Mouse (Mus musculus): ENCODE measurements at regions not wholly inside any gene's neighbourhood (a gene's known extent, or its start where the extent isn't known, plus 50 kb on each side); places are given as distances from the start of the nearest gene placed in this dataset.
"Not testable (repeated sequence)": the region's sequence is repeated elsewhere in the genome, so short reads cannot be mapped to it uniquely, and the experiment has no call there.

GRCm38 (mm10) chr13:82005929-82006726, 223.3 kb downstream of the Cetn3 start:
- TF ChIP-seq GATA1 (IDR thresholded peaks at IDR 0.05; ENCODE audit: low read length) = no peak
- no peak for TF ChIP-seq TAL1 (IDR thresholded peaks at IDR 0.05; ENCODE audit: low read length)
- Histone ChIP-seq H3K4me3 (replicated peaks) (no peak overlapping the region), H3K27me3 (ENCODE audit: control insufficient read depth) (no peaks in the 10 kb centered on the region), H3K36me3 (ENCODE audit: control insufficient read depth) (no peaks in the 10 kb centered on the region), H3K4me1 (ENCODE audit: control insufficient read depth) (no peaks in the 10 kb centered on the region), H3K9me3 (ENCODE audit: control insufficient read depth, low read length) (peaks cover 2% of the 10 kb centered on the region; the same call in 1 of the 2 replicates)

- Histone ChIP-seq H3K27me3 (ENCODE audit: control insufficient read depth) (no peaks in the 10 kb centered on the region), H3K36me3 (ENCODE audit: control insufficient read depth) (no peaks in the 10 kb centered on the region), H3K9me3 (ENCODE audit: control insufficient read depth, low read length) (peaks cover 2% of the 10 kb centered on the region; the same call in 1 of the 2 replicates), H3K4me1 (ENCODE audit: control insufficient read depth) (no peaks in the 10 kb centered on the region), H3K4me3 (replicated peaks) (no peak overlapping the region)
- TF ChIP-seq GATA1 (IDR thresholded peaks at IDR 0.05; ENCODE audit: low read length) (no peak), TAL1 (IDR thresholded peaks at IDR 0.05; ENCODE audit: low read length) (no peak)
These were observed 224.3 kb downstream of the Cetn3 start for GRCm38 (mm10) chr13:82007222-82007621.

- no peaks in the 10 kb centered on the region for H3K36me3 ChIP-seq (ENCODE audit: control insufficient read depth)
- no peaks in the 10 kb centered on the region for H3K4me1 ChIP-seq (ENCODE audit: control insufficient read depth)
- no peak overlapping the region for H3K4me3 ChIP-seq (replicated peaks)
- TF ChIP-seq TAL1 (IDR thresholded peaks at IDR 0.05; ENCODE audit: low read length) (no peak), GATA1 (IDR thresholded peaks at IDR 0.05; ENCODE audit: low read length) (no peak)
- H3K9me3 ChIP-seq (ENCODE audit: control insufficient read depth, low read length) = no peaks in the 10 kb centered on the region; the same call in 1 of the 2 replicates
- H3K27me3 ChIP-seq (ENCODE audit: control insufficient read depth) = no peaks in the 10 kb centered on the region
These were observed 256.7 kb downstream of the Cetn3 start for GRCm38 (mm10) chr13:82039623-82040022.

GRCm38 (mm10) chr13:82058131-82058731, 275.4 kb downstream of the Cetn3 start:
- H3K36me3 ChIP-seq (ENCODE audit: control insufficient read depth) = no peaks in the 10 kb centered on the region
- TF ChIP-seq TAL1 (IDR thresholded peaks at IDR 0.05; ENCODE audit: low read length) (no peak), GATA1 (IDR thresholded peaks at IDR 0.05; ENCODE audit: low read length) (no peak)
- H3K4me3 ChIP-seq (replicated peaks) = no peak overlapping the region
- H3K9me3 ChIP-seq (ENCODE audit: control insufficient read depth, low read length) = 0 out of 2 replicates have a peak, but pooled peaks cover 3% of the 10 kb centered on the region
- H3K27me3 ChIP-seq (ENCODE audit: control insufficient read depth) = no peaks in the 10 kb centered on the region
- H3K4me1 ChIP-seq (ENCODE audit: control insufficient read depth) = no peaks in the 10 kb centered on the region

GRCm38 (mm10) chr13:82058872-82059271, 276.0 kb downstream of the Cetn3 start:
- Histone ChIP-seq H3K27me3 (ENCODE audit: control insufficient read depth) (no peaks in the 10 kb centered on the region), H3K4me3 (replicated peaks) (no peak overlapping the region), H3K9me3 (ENCODE audit: control insufficient read depth, low read length) (no peaks in the 10 kb centered on the region), H3K4me1 (ENCODE audit: control insufficient read depth) (no peaks in the 10 kb centered on the region), H3K36me3 (ENCODE audit: control insufficient read depth) (no peaks in the 10 kb centered on the region)
- no peak for TF ChIP-seq TAL1 (IDR thresholded peaks at IDR 0.05; ENCODE audit: low read length)
- no peak for TF ChIP-seq GATA1 (IDR thresholded peaks at IDR 0.05; ENCODE audit: low read length)

GRCm38 (mm10) chr13:82059498-82059897, 276.6 kb downstream of the Cetn3 start:
- Histone ChIP-seq H3K4me3 (replicated peaks) (no peak overlapping the region), H3K9me3 (ENCODE audit: control insufficient read depth, low read length) (no peaks in the 10 kb centered on the region)
- no peak for TF ChIP-seq GATA1 (IDR thresholded peaks at IDR 0.05; ENCODE audit: low read length)
- no peak for TF ChIP-seq TAL1 (IDR thresholded peaks at IDR 0.05; ENCODE audit: low read length)

GRCm38 (mm10) chr13:82063880-82064279, 281.0 kb downstream of the Cetn3 start:
- not testable (repeated sequence) for H3K9me3 ChIP-seq (ENCODE audit: control insufficient read depth, low read length); H3K4me1 ChIP-seq (ENCODE audit: control insufficient read depth); H3K27me3 ChIP-seq (ENCODE audit: control insufficient read depth); H3K36me3 ChIP-seq (ENCODE audit: control insufficient read depth); H3K4me3 ChIP-seq (replicated peaks)

More at GRCm38 (mm10) chr13:82059498-82059897, 276.6 kb downstream of the Cetn3 start:
- Histone ChIP-seq H3K27me3 (ENCODE audit: control insufficient read depth) (no peaks in the 10 kb centered on the region), H3K4me1 (ENCODE audit: control insufficient read depth) (no peaks in the 10 kb centered on the region), H3K36me3 (ENCODE audit: control insufficient read depth) (no peaks in the 10 kb centered on the region)

- Histone ChIP-seq H3K4me1 (ENCODE audit: control insufficient read depth) (no peaks in the 10 kb centered on the region), H3K36me3 (ENCODE audit: control insufficient read depth) (no peaks in the 10 kb centered on the region), H3K27me3 (ENCODE audit: control insufficient read depth) (no peaks in the 10 kb centered on the region), H3K4me3 (replicated peaks) (no peak overlapping the region), H3K9me3 (ENCODE audit: control insufficient read depth, low read length) (no peaks in the 10 kb centered on the region)
- TF ChIP-seq TAL1 (IDR thresholded peaks at IDR 0.05; ENCODE audit: low read length) = no peak
- no peak for TF ChIP-seq GATA1 (IDR thresholded peaks at IDR 0.05; ENCODE audit: low read length)
These were observed 283.3 kb downstream of the Cetn3 start for GRCm38 (mm10) chr13:82066174-82066573.

GRCm38 (mm10) chr13:82066674-82067270, 283.9 kb downstream of the Cetn3 start:
- Histone ChIP-seq H3K4me3 (replicated peaks) (no peak overlapping the region), H3K9me3 (ENCODE audit: control insufficient read depth, low read length) (no peaks in the 10 kb centered on the region), H3K27me3 (ENCODE audit: control insufficient read depth) (no peaks in the 10 kb centered on the region), H3K4me1 (ENCODE audit: control insufficient read depth) (no peaks in the 10 kb centered on the region), H3K36me3 (ENCODE audit: control insufficient read depth) (no peaks in the 10 kb centered on the region)
- no peak for TF ChIP-seq TAL1 (IDR thresholded peaks at IDR 0.05; ENCODE audit: low read length)
- no peak for TF ChIP-seq GATA1 (IDR thresholded peaks at IDR 0.05; ENCODE audit: low read length)

Measured in erythroblast, embryonic 14.5 days (primary cell).